Mouse (Mus musculus) small intestine, adult 2 months (tissue): Measurements from ENCODE around the gene Rtp3.

ENCODE experiments used
- CTCF ChIP-seq: fragments of 200-500 bp; IDR thresholded peaks from 2 replicates; pipeline ENCODE4 v1.5.1; 2012; ENCODE audit warnings: low read depth, mild to moderate bottlenecking, control low read depth, inconsistent platforms, low read length, moderate library complexity, mixed read lengths; ENCODE audit not compliant: insufficient replicate concordance, insufficient read length; ENCODE audit errors: extremely low read depth
- POLR2A ChIP-seq: fragments of 200-500 bp; IDR thresholded peaks from 2 replicates; pipeline ENCODE4 v1.6.1; 2012; ENCODE audit warnings: low read depth, mild to moderate bottlenecking, control low read depth, inconsistent platforms, low read length, moderate library complexity

GRCm38 (mm10) chr9:110961386-110961785, 29.0 kb downstream of the Rtp3 start:
- TF ChIP-seq CTCF (no peak), POLR2A (no peak)
